Mouse (Mus musculus): ENCODE results near the gene Anks4b. TPM values are rescaled to one million over a fixed set of nuclear protein-coding genes. Genes with fewer than 3 reads are reported as not detected.

Anks4b gene
- polyA plus RNA-seq, 1 experiment from 2014 or later, result not detected

GRCm38 (mm10) chr7:120158121-120158613 is 15.5 kb upstream of the Anks4b start:
- no peaks in the 10 kb centered on the region for H3K9me3 ChIP-seq (replicated peaks)
- H3K9ac ChIP-seq, result no peak overlapping the region
- no peak overlapping the region for H3K4me2 ChIP-seq
- H3K4me1 ChIP-seq (replicated peaks), result no peaks in the 10 kb centered on the region
- no peaks in the 10 kb centered on the region; the same call in 1 of the 2 replicates for H3K36me3 ChIP-seq
- H3K4me3 ChIP-seq, result no peak overlapping the region
- 40% methylated on average over 4 of the region's 4 CpGs for WGBS
- no peak overlapping the region for H3K27ac ChIP-seq
- H3K27me3 ChIP-seq, result no peaks in the 10 kb centered on the region
- ATAC-seq (replicated peaks; ENCODE audit: insufficient number of reproducible peaks, insufficient read depth, low FRiP score, low read depth), result no peak

DNA sequence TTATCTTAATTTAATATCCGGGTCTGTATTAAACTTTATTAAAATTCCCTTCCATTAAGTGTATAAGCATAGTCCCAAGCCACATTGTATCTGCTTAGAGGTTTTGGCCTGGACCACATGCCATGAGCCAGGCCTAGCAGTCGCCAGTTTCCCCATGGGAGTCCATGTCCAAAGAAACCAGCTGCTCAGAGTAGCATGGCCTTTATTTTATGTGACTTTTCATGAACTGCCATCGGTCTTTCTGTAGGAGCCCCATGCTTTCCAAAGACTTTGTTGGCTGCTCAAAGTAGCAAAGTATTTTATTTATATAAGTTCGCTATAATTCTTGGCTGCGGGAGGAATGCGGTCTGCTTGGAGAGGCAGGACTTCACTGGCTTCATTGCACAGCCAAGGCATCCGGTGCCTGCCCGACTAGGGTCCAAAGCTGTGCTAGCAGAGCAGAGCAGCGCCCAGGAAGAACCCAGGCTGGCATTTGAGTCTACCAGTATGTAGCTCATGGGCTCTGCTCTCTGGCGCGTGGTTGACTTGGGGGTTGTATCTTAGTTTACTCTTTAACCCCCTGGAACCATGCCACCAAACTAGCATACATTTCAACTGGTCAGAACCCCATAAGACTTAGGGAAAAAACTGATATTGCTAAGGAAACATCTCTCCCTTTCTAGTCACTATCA is 9.9 kb upstream of the Anks4b start:
- no peak overlapping the region for H3K27ac ChIP-seq
- no peaks in the 10 kb centered on the region for H3K27me3 ChIP-seq
- no peaks in the 10 kb centered on the region for H3K4me1 ChIP-seq (replicated peaks)
- no peak for ATAC-seq (replicated peaks; ENCODE audit: insufficient number of reproducible peaks, insufficient read depth, low FRiP score, low read depth)
- no peak overlapping the region for H3K9ac ChIP-seq
- 80% methylated on average over 11 of the region's 11 CpGs for WGBS
- no peaks in the 10 kb centered on the region for H3K36me3 ChIP-seq
- H3K9me3 ChIP-seq (replicated peaks), result no peaks in the 10 kb centered on the region
- no peak overlapping the region for H3K4me3 ChIP-seq
- no peak overlapping the region for H3K4me2 ChIP-seq

DNA sequence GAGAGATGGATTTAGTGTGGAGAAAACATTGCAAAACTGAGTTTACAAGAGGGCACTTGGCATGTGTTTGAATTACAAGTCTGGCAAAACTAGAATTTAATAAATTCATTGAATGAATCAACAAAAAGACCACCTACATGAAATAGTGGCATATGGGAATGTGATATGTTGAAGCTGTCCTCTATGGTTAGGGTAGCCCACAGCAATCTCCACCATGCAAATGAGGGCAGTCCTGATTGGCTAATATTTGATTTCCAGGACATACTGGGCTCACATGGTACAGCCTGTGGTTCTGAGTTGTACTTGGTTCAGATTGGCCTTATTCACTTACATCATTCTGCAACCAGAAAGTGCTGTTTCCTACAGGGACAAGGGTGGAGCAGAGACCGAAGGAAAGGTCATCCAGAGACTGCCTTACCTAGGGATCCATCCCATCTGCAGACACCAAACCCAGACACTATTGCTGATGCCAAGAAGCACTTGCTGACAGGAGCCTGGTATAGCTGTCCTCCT is 1.4 kb upstream of the Anks4b start:
- Histone ChIP-seq H3K4me1 (replicated peaks) (no peaks in the 10 kb centered on the region), H3K27me3 (no peaks in the 10 kb centered on the region), H3K4me3 (no peak overlapping the region), H3K4me2 (no peak overlapping the region), H3K9ac (no peak overlapping the region), H3K27ac (no peak overlapping the region), H3K9me3 (replicated peaks) (no peaks in the 10 kb centered on the region), H3K36me3 (no peaks in the 10 kb centered on the region)
- WGBS, result 78% methylated on average over 1 of the region's 1 CpGs
- ATAC-seq (replicated peaks; ENCODE audit: insufficient number of reproducible peaks, insufficient read depth, low FRiP score, low read depth), result no peak

DNA sequence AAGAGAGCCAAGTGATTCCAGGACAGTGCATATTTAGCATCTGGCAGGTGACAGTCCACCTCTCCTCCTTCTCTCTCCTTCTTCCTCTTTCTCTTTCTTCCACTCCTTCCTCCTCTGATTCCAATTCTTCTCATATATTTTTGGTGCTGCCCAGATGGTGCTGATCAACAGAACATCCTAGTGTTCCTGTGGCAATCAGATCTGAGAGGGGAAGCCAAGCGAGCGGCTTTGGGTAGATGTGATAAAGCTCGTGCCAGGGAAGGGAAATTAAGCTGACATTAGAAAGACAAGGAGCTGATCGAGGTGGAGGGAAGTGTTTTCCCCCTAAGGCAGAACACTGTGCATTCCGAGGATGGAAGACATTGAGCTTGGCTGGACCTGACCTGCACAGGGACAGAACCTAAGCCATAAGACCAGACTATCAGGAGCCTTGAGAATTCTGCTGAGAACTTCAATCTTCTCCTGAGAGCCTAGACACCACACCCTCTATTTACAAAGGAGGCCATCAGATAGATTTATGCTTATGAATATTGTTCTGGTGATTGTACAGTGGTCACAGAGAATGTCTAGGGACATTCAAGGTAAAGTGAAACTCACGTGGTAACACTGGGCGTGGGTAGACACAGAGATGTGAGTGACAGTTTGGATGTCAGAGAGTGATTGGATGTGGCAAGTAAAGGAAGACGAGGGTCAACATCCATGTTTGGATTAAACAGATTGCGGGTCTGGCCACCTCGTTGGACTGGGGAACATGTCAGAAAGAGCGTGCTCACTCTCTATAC is 1.3 kb downstream of the Anks4b start:
- no peaks in the 10 kb centered on the region for H3K9me3 ChIP-seq (replicated peaks)
- no peaks in the 10 kb centered on the region for H3K36me3 ChIP-seq
- no peak overlapping the region for H3K9ac ChIP-seq
- WGBS, result 75% methylated on average over 11 of the region's 11 CpGs
- H3K4me3 ChIP-seq, result no peak overlapping the region
- no peaks in the 10 kb centered on the region for H3K27me3 ChIP-seq
- no peaks in the 10 kb centered on the region for H3K4me1 ChIP-seq (replicated peaks)
- no peak overlapping the region for H3K27ac ChIP-seq
- ATAC-seq (replicated peaks; ENCODE audit: insufficient number of reproducible peaks, insufficient read depth, low FRiP score, low read depth), result no peak
- H3K4me2 ChIP-seq, result no peak overlapping the region

- Histone ChIP-seq H3K9ac (no peak overlapping the region), H3K4me3 (no peak overlapping the region), H3K4me1 (replicated peaks) (no peaks in the 10 kb centered on the region), H3K4me2 (no peak overlapping the region), H3K9me3 (replicated peaks) (no peaks in the 10 kb centered on the region), H3K36me3 (no peaks in the 10 kb centered on the region), H3K27me3 (no peaks in the 10 kb centered on the region), H3K27ac (no peak overlapping the region)
- WGBS, result 79% methylated on average over 3 of the region's 3 CpGs
- ATAC-seq (replicated peaks; ENCODE audit: insufficient number of reproducible peaks, insufficient read depth, low FRiP score, low read depth), result no peak
Observed at GRCm38 (mm10) chr7:120177611-120178010, 4.0 kb downstream of the Anks4b start.

DNA sequence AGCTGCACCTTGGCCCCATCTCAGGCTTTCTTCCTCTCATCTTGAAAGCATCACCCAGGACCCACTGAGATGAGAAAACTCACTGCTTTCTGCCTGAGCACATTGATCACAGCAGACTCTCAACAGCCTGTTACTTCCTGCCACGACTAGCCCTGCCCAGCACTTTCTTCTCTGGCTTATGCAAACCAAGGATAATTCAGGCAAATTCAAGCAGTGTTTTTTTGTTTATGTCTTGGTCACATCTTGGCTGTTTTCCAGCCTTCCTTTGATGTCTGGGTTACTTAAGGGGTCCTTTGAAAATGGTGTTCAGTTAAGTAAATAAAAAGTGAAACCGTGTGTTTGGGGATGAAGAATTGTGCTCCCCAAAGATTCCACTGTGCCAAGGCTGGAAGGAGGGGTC is 5.3 kb downstream of the Anks4b start:
- H3K4me1 ChIP-seq (replicated peaks), result no peaks in the 10 kb centered on the region
- ATAC-seq (replicated peaks; ENCODE audit: insufficient number of reproducible peaks, insufficient read depth, low FRiP score, low read depth), result no peak
- H3K4me2 ChIP-seq, result no peak overlapping the region
- no peak overlapping the region for H3K9ac ChIP-seq
- H3K27ac ChIP-seq, result no peak overlapping the region
- no peak overlapping the region for H3K4me3 ChIP-seq
- no peaks in the 10 kb centered on the region for H3K27me3 ChIP-seq
- no peaks in the 10 kb centered on the region for H3K36me3 ChIP-seq
- WGBS, result 23% methylated on average over 2 of the region's 2 CpGs
- no peaks in the 10 kb centered on the region for H3K9me3 ChIP-seq (replicated peaks)

- no peaks in the 10 kb centered on the region for H3K27me3 ChIP-seq
- no peak overlapping the region for H3K4me2 ChIP-seq
- WGBS, result 74% methylated on average over 5 of the region's 5 CpGs
- no peaks in the 10 kb centered on the region for H3K4me1 ChIP-seq (replicated peaks)
- H3K27ac ChIP-seq, result no peak overlapping the region
- H3K9me3 ChIP-seq (replicated peaks), result no peaks in the 10 kb centered on the region
- no peak overlapping the region for H3K9ac ChIP-seq
- ATAC-seq (replicated peaks; ENCODE audit: insufficient number of reproducible peaks, insufficient read depth, low FRiP score, low read depth), result no peak
- H3K4me3 ChIP-seq, result no peak overlapping the region
- no peaks in the 10 kb centered on the region for H3K36me3 ChIP-seq
Observed at GRCm38 (mm10) chr7:120180547-120180946, 6.9 kb downstream of the Anks4b start.

DNA sequence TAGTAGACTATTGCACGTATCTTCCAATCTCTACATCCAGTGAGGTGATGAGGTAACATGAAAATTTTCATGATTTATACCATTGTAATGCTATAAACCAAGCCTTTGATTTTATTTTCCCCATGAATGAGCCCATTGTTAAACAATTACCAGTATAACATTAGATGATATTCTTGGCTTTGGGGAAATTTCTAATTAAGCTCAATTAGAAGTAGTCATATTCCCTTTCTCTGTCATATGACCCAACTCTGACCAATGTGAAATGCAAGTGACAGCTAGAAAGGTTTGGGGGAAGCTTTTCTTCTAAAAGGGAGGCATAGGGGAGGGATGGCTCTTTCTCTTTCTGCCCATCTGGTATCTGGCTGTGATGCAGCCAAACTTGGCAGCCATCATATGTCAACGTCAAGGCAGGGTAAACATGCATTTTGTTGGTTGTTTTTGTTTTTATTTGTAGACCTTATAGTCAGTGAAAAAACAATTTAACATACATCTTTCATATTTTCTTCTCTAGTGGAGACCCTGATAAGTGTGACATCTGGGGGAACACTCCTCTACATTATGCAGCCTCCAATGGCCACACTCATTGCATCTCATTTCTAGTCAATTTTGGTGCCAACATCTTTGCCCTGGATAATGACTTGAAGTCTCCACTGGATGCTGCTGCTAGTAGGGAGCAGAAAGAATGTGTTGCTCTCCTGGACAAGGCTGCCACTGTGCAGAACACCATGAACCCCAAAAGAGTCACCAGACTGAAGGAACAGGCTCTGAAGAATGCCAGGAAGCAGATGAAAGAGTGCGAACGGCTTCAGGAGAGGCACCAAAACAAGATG is 8.0 kb downstream of the Anks4b start:
- no peaks in the 10 kb centered on the region for H3K9me3 ChIP-seq (replicated peaks)
- no peaks in the 10 kb centered on the region for H3K4me1 ChIP-seq (replicated peaks)
- no peak overlapping the region for H3K4me3 ChIP-seq
- 86% methylated on average over 4 of the region's 4 CpGs for WGBS
- no peak overlapping the region for H3K27ac ChIP-seq
- no peaks in the 10 kb centered on the region for H3K36me3 ChIP-seq
- no peaks in the 10 kb centered on the region for H3K27me3 ChIP-seq
- no peak overlapping the region for H3K9ac ChIP-seq
- H3K4me2 ChIP-seq, result no peak overlapping the region
- ATAC-seq (replicated peaks; ENCODE audit: insufficient number of reproducible peaks, insufficient read depth, low FRiP score, low read depth), result no peak

DNA sequence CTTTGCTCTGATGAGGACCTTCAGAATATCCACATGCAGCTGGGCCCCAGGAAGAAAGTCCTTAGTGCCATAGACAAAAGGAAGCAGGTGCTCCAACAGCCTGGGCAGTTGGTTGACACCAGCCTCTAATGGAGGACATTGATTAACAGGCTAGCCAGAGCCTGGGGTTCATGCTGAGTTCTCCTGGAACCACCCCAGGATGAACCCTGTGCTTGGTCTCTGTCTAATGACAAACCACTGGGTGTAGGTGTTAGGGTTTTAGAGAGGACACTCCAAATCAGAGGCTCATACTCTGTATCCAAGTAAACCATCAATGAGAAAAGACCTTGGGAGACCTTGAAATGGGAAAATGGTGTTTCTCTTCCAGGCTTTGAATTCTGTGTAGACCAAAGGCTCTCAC is 9.2 kb downstream of the Anks4b start:
- ATAC-seq (replicated peaks; ENCODE audit: insufficient number of reproducible peaks, insufficient read depth, low FRiP score, low read depth), result no peak
- no peak overlapping the region for H3K9ac ChIP-seq

DNA sequence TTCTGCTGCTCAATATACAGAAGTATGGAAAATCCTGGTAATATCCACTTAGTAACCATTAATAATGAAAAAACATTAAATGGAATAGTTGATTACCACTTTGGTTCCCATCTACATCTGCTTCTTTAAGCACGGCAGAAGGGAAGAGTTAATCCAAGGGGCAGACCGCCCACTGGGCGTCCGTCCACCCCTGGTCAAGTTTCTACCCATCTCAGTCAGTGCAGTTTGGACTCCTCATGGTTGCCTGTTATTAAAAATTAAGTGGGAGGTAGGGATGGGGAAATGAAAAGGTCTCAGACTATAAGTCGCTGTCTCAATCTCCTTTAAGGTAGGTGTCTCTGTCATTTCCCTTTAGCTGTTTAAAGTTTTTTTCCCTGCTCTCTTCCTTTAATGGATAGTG is 15.3 kb downstream of the Anks4b start:
- Histone ChIP-seq H3K27me3 (no peaks in the 10 kb centered on the region), H3K4me3 (no peak overlapping the region), H3K27ac (no peak overlapping the region), H3K4me2 (no peak overlapping the region), H3K9ac (no peak overlapping the region), H3K36me3 (no peaks in the 10 kb centered on the region), H3K9me3 (replicated peaks) (no peaks in the 10 kb centered on the region), H3K4me1 (replicated peaks) (peaks cover 7% of the 10 kb centered on the region)
- WGBS, result 88% methylated on average over 5 of the region's 5 CpGs
- no peak for ATAC-seq (replicated peaks; ENCODE audit: insufficient number of reproducible peaks, insufficient read depth, low FRiP score, low read depth)

More for the DNA sequence above, 9.2 kb downstream of the Anks4b start:
- Histone ChIP-seq H3K9me3 (replicated peaks) (no peaks in the 10 kb centered on the region), H3K27ac (no peak overlapping the region), H3K27me3 (no peaks in the 10 kb centered on the region), H3K36me3 (no peaks in the 10 kb centered on the region), H3K4me1 (replicated peaks) (no peaks in the 10 kb centered on the region), H3K4me3 (no peak overlapping the region), H3K4me2 (no peak overlapping the region)

Measured in heart, embryonic 15.5 days (tissue).